In the genomic region with DNA sequence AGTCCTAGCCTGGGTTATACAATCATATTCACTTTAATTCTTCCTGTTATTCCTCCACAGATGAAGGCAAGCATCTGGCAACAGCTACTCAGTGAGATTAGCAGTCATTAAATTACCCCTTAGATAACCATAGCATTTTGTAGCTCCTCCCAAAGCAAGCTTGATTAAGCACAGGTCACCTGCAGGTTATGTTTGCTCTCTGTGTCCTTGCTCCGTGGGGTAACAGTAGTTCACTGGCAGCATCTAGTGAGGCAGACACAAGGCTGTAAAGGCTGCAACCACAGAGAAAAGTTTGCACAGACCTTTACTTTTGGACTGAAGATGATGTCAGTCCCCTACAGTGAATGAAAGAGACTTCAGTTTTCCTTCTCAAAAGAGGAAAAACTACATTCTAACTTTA, we compare ENCODE assay signal across 26 mouse cellular contexts. TPM values are rescaled to one million over a fixed set of nuclear protein-coding genes. Genes with fewer than 3 reads are reported as not detected.
DNase-seq lines count a peak whose midpoint lies in the region; ATAC-seq and TF ChIP-seq lines count a peak whose summit lies in the region.
"Had no signal": no experiment of that assay in that cellular context is flagged by ENCODE, and none has a peak within 500 bp of the region (broad histone marks: within the 10 kb centered on the region; RNA-seq: fewer than 3 reads in every experiment).

No protein-coding gene starts in this region.

- no peak overlapping the region for H3K4me2 ChIP-seq in liver, postnatal 0 days (ENCODE audit: low read depth, low read length)
- H3K4me2 ChIP-seq in liver, embryonic 11.5 days = no peak overlapping the region
- H3K4me2 ChIP-seq: embryonic facial prominence, embryonic 13.5 days; forebrain, embryonic 13.5 days; heart, embryonic 11.5 days; heart, embryonic 15.5 days; hindbrain, embryonic 14.5 days had no signal

- intact Hi-C loops in heart, postnatal 14 days (cut with DNase I) = loop anchor here (10.0 kb wide), 1 partner anchor 260 kb away; no protein-coding TSS in a partner anchor

- H3K27ac ChIP-seq in liver, postnatal 0 days (ENCODE audit: low read depth) = no peak overlapping the region; the same call in 1 of the 2 replicates
- H3K27ac ChIP-seq in liver, embryonic 11.5 days (ENCODE audit: low read depth, low read length) = no peak overlapping the region
- peak overlapping the region; percentile 74 for H3K27ac ChIP-seq in small intestine, adult 2 months (ENCODE audit: insufficient read depth, low read depth, low read length)
- H3K27ac ChIP-seq: embryonic facial prominence, embryonic 13.5 days; forebrain, embryonic 13.5 days; gastrocnemius, adult 2 months; heart, embryonic 15.5 days; hindbrain, embryonic 10.5 days; hindbrain, embryonic 14.5 days had no signal

- no peaks in the 10 kb centered on the region for H3K36me3 ChIP-seq in liver, postnatal 0 days (replicated peaks; ENCODE audit: insufficient read depth, low read length)
- no peaks in the 10 kb centered on the region for H3K36me3 ChIP-seq in liver, embryonic 11.5 days (ENCODE audit: control insufficient read depth, insufficient read depth, low read length)
- no peaks in the 10 kb centered on the region for H3K36me3 ChIP-seq in small intestine, adult 2 months (ENCODE audit: control insufficient read depth, insufficient read depth, low read length)
- H3K36me3 ChIP-seq: embryonic facial prominence, embryonic 13.5 days; heart, embryonic 15.5 days; hindbrain, embryonic 10.5 days had no signal

- WGBS in liver, postnatal 0 days (ENCODE audit: insufficient replicate concordance) = 24% methylated on average over 1 of the region's 1 CpGs
- WGBS in liver, embryonic 11.5 days = 33% methylated on average over 1 of the region's 1 CpGs
- 11% methylated on average over 1 of the region's 1 CpGs for WGBS in small intestine, adult 2 months

- H3K4me1 ChIP-seq in liver, postnatal 0 days (ENCODE audit: insufficient read depth) = peaks cover 11% of the 10 kb centered on the region
- peaks cover 6% of the 10 kb centered on the region; the same call in 1 of the 2 replicates for H3K4me1 ChIP-seq in liver, embryonic 11.5 days (replicated peaks; ENCODE audit: control insufficient read depth, insufficient read depth, low read length)
- H3K4me1 ChIP-seq in small intestine, adult 2 months (ENCODE audit: control insufficient read depth, insufficient read depth, insufficient read length, low read length) = peaks cover 20% of the 10 kb centered on the region
- H3K4me1 ChIP-seq: embryonic facial prominence, embryonic 13.5 days; forebrain, embryonic 13.5 days; hindbrain, embryonic 10.5 days had no signal

- TF ChIP-seq POLR2A in small intestine, adult 2 months (IDR thresholded peaks at IDR 0.05; ENCODE audit: low read depth, low read length) = no peak

- no peak for TF ChIP-seq EP300 in liver, postnatal 0 days (IDR thresholded peaks at IDR 0.05; ENCODE audit: low read depth)

- no peak overlapping the region for H3K9ac ChIP-seq in liver, postnatal 0 days (replicated peaks)
- no peak overlapping the region for H3K9ac ChIP-seq in liver, embryonic 11.5 days (ENCODE audit: low read depth, low read length)
- H3K9ac ChIP-seq: embryonic facial prominence, embryonic 13.5 days; forebrain, embryonic 13.5 days; heart, embryonic 15.5 days; hindbrain, embryonic 14.5 days had no signal

- DNase-seq in heart, adult 11 months = peak; percentile 23
- DNase-seq in heart, postnatal 14 days = no peak
- peak; percentile 28 for DNase-seq in liver, postnatal 0 days
- DNase-seq in liver, embryonic 11.5 days (ENCODE audit: low spot score) = no peak
- peak; percentile 14 for DNase-seq in yolk sac, embryonic 10.5 days (ENCODE audit: low spot score)
- no peak for DNase-seq in lung, postnatal 14 days
- no peak for DNase-seq in thymus, postnatal 4 days
- DNase-seq: adrenal gland, postnatal 14 days; cerebellum, adult 2 months; cerebellum, postnatal 14 days; gastrocnemius, adult 2 months; gastrocnemius, postnatal 25 days had no signal

- H3K4me3 ChIP-seq in liver, postnatal 0 days (ENCODE audit: low read depth, low read length) = no peak overlapping the region
- no peak overlapping the region for H3K4me3 ChIP-seq in liver, embryonic 11.5 days (ENCODE audit: low read depth, low read length)
- H3K4me3 ChIP-seq in small intestine, adult 2 months (ENCODE audit: low read depth, low read length) = no peak overlapping the region
- H3K4me3 ChIP-seq: embryonic facial prominence, embryonic 13.5 days; forebrain, embryonic 13.5 days; gastrocnemius, adult 2 months; heart, embryonic 15.5 days; hindbrain, embryonic 10.5 days had no signal

- ATAC-seq in liver, postnatal 0 days = peak; percentile 69
- no peak for ATAC-seq in liver, embryonic 11.5 days (replicated peaks; ENCODE audit: low FRiP score)
- ATAC-seq: activated CD4-positive, CD25-positive, alpha-beta regulatory T cell, adult 4 months; forebrain, embryonic 13.5 days; Patski had no signal

- TF ChIP-seq CTCF in liver, postnatal 0 days (IDR thresholded peaks at IDR 0.05; ENCODE audit: low read depth) = no peak
- TF ChIP-seq CTCF in small intestine, adult 2 months (IDR thresholded peaks at IDR 0.05; ENCODE audit: extremely low read depth, insufficient read length, insufficient replicate concordance, low read depth, low read length) = no peak

- no peaks in the 10 kb centered on the region for H3K27me3 ChIP-seq in liver, postnatal 0 days (ENCODE audit: insufficient read depth, low read length)
- no peaks in the 10 kb centered on the region for H3K27me3 ChIP-seq in liver, embryonic 11.5 days (replicated peaks; ENCODE audit: control insufficient read depth, insufficient read depth, low read length)
- H3K27me3 ChIP-seq in small intestine, adult 2 months (ENCODE audit: control insufficient read depth, insufficient read depth, low read length) = no peaks in the 10 kb centered on the region
- H3K27me3 ChIP-seq: embryonic facial prominence, embryonic 13.5 days; heart, embryonic 15.5 days; Patski had no signal

- H3K9me3 ChIP-seq in liver, postnatal 0 days (ENCODE audit: low read length) = no peaks in the 10 kb centered on the region
- H3K9me3 ChIP-seq in liver, embryonic 11.5 days (ENCODE audit: control insufficient read depth, low read length) = no peaks in the 10 kb centered on the region
- H3K9me3 ChIP-seq: embryonic facial prominence, embryonic 13.5 days; forebrain, embryonic 13.5 days; heart, embryonic 15.5 days; hindbrain, embryonic 10.5 days had no signal

RNA-seq across cellular contexts. Expression of gene Chd1l, which starts 5.2 kb away (rescaled TPM):
- total RNA-seq in heart, postnatal 14 days (2021) = 10 to 100 TPM in 1 of 2 experiments, 1 to 10 TPM in 1; 9.3 to 10.1 TPM
- polyA plus RNA-seq in liver, postnatal 0 days (2015; fragmentation: Nextera tagmentation; extraction: Ambion mirVana) = 6.0 and 7.1 TPM in 2 replicates
- polyA plus RNA-seq in liver, embryonic 11.5 days (2014; fragmentation: Nextera tagmentation; extraction: Ambion mirVana) = 26.8 and 27.2 TPM in 2 replicates
- 1.5 and 2.3 TPM in 2 replicates for polyA plus RNA-seq in small intestine, adult 2 months (2012; rRNA removed)

RNA-seq across cellular contexts. Expression of gene Fmo5, which starts 13.4 kb away (rescaled TPM):
- 1 to 10 TPM; 8.0 to 9.6 TPM for total RNA-seq in heart, postnatal 14 days (2021)
- 67.6 and 82.4 TPM in 2 replicates for polyA plus RNA-seq in liver, postnatal 0 days (2015; fragmentation: Nextera tagmentation; extraction: Ambion mirVana)
- 4.1 and 4.4 TPM in 2 replicates for polyA plus RNA-seq in liver, embryonic 11.5 days (2014; fragmentation: Nextera tagmentation; extraction: Ambion mirVana)
- polyA plus RNA-seq in small intestine, adult 2 months (2012; rRNA removed) = 11.3 and 84.1 TPM in 2 replicates

RNA-seq across cellular contexts. Expression of gene Prkab2, which starts 42.8 kb away (rescaled TPM):
- total RNA-seq in heart, postnatal 14 days (2021) = 10 to 100 TPM; 17.3 to 19.6 TPM
- polyA plus RNA-seq in liver, postnatal 0 days (2015; fragmentation: Nextera tagmentation; extraction: Ambion mirVana) = 1.1 TPM in 2 replicates
- polyA plus RNA-seq in liver, embryonic 11.5 days (2014; fragmentation: Nextera tagmentation; extraction: Ambion mirVana) = 4.5 and 5.4 TPM in 2 replicates
- polyA plus RNA-seq in small intestine, adult 2 months (2012; rRNA removed) = 0.90 and 1.2 TPM in 2 replicates

RNA-seq across cellular contexts. Expression of gene Gm17651, which starts 59.3 kb away (rescaled TPM):
- total RNA-seq in heart, postnatal 14 days (2021) = not detected
- not detected in 2 replicates for polyA plus RNA-seq in liver, postnatal 0 days (2015; fragmentation: Nextera tagmentation; extraction: Ambion mirVana)
- polyA plus RNA-seq in liver, embryonic 11.5 days (2014; fragmentation: Nextera tagmentation; extraction: Ambion mirVana) = not detected in 2 replicates
- not detected in 2 replicates for polyA plus RNA-seq in small intestine, adult 2 months (2012; rRNA removed)
- total RNA-seq: adrenal gland, adult 18-20 months; adrenal gland, postnatal 14 days; common myeloid progenitor, adult 5-6 weeks; gastrocnemius, adult 2 months; gastrocnemius, postnatal 25 days; granulocyte monocyte progenitor cell, adult 5-6 weeks; heart, postnatal 25 days had no signal
- polyA plus RNA-seq: activated CD4-positive, CD25-positive, alpha-beta regulatory T cell, adult 4 months; C2C12; cerebellum, adult 2 months; embryonic facial prominence, embryonic 13.5 days; forebrain, embryonic 13.5 days; heart, embryonic 11.5 days; heart, embryonic 15.5 days; hindbrain, embryonic 10.5 days; hindbrain, embryonic 14.5 days; Patski had no signal

Comparison
In these comparisons a context has a peak if more than half of its experiments do, and no peak if none do; other contexts are left out.
1. DNase-seq: peak in heart, adult 11 months (single experiment), liver, postnatal 0 days (single experiment) and yolk sac, embryonic 10.5 days (single experiment); none in heart, postnatal 14 days (0 of 2), liver, embryonic 11.5 days (single experiment), lung, postnatal 14 days (single experiment) and thymus, postnatal 4 days (single experiment).